Mouse (Mus musculus) adrenal gland, adult 18-20 months (tissue): Measurements from ENCODE around the gene Soga1. TPM values are rescaled to one million over a fixed set of nuclear protein-coding genes. Genes with fewer than 3 reads are reported as not detected.

Experiments
- DNase-seq, 2 experiments: peaks; one replicate each; pipeline ENCODE4 v3.0.0; 2021 to 2022; ENCODE audit warnings: low spot score in 2 of 2
- total RNA-seq, 2 experiments: library from RNA; stranded (reverse); gene quantifications; 1 replicate in 1 of 2; 2 replicates in 1 of 2; pipeline ENCODE4 v1.2.3; 2021

Gene Soga1
- total RNA-seq, 2 experiments from 2014 or later, result 31.4 to 36.2 TPM

- no peak for DNase-seq
Observed at GRCm38 (mm10) chr2:157081331-157081730, 2.3 kb upstream of the Soga1 start.

GRCm38 (mm10) chr2:157079701-157080180, 687 bp upstream of the Soga1 start:
- no peak for DNase-seq

- peak in 1 of 2 experiments; percentile 55 for DNase-seq
Observed at GRCm38 (mm10) chr2:157078059-157078792, 828 bp downstream of the Soga1 start.

GRCm38 (mm10) chr2:157077641-157078058, 1.4 kb downstream of the Soga1 start:
- peak; percentile 77 to 85 for DNase-seq

- DNase-seq, result peak; percentile 53 to 56
Observed at GRCm38 (mm10) chr2:157077160-157077559, 1.9 kb downstream of the Soga1 start.

GRCm38 (mm10) chr2:157076585-157076984, 2.5 kb downstream of the Soga1 start:
- no peak for DNase-seq

GRCm38 (mm10) chr2:157075685-157076084, 3.4 kb downstream of the Soga1 start:
- DNase-seq, result no peak

GRCm38 (mm10) chr2:157075226-157075625, 3.8 kb downstream of the Soga1 start:
- no peak for DNase-seq

GRCm38 (mm10) chr2:157074772-157075171, 4.3 kb downstream of the Soga1 start:
- no peak for DNase-seq

GRCm38 (mm10) chr2:157074186-157074724, 4.8 kb downstream of the Soga1 start:
- DNase-seq, result peak in 1 of 2 experiments; percentile 57

- DNase-seq, result no peak
Observed at GRCm38 (mm10) chr2:157073378-157074052, 5.5 kb downstream of the Soga1 start.

- DNase-seq, result no peak
Observed at GRCm38 (mm10) chr2:157072316-157072990, 6.6 kb downstream of the Soga1 start.

GRCm38 (mm10) chr2:157071556-157071955, 7.5 kb downstream of the Soga1 start:
- DNase-seq, result peak; percentile 71 to 75

GRCm38 (mm10) chr2:157070365-157070764, 8.7 kb downstream of the Soga1 start:
- DNase-seq, result peak; percentile 54 to 58

- DNase-seq, result no peak
Observed at GRCm38 (mm10) chr2:157069755-157070315, 9.2 kb downstream of the Soga1 start.

- DNase-seq, result no peak
Observed at GRCm38 (mm10) chr2:157069355-157069735, 9.7 kb downstream of the Soga1 start.

- no peak for DNase-seq
Observed at GRCm38 (mm10) chr2:157068701-157069354, 10.2 kb downstream of the Soga1 start.

GRCm38 (mm10) chr2:157066731-157067430, 12.2 kb downstream of the Soga1 start:
- no peak for DNase-seq

- DNase-seq, result no peak
Observed at GRCm38 (mm10) chr2:157065879-157066226, 13.2 kb downstream of the Soga1 start.
